In the genomic region with DNA sequence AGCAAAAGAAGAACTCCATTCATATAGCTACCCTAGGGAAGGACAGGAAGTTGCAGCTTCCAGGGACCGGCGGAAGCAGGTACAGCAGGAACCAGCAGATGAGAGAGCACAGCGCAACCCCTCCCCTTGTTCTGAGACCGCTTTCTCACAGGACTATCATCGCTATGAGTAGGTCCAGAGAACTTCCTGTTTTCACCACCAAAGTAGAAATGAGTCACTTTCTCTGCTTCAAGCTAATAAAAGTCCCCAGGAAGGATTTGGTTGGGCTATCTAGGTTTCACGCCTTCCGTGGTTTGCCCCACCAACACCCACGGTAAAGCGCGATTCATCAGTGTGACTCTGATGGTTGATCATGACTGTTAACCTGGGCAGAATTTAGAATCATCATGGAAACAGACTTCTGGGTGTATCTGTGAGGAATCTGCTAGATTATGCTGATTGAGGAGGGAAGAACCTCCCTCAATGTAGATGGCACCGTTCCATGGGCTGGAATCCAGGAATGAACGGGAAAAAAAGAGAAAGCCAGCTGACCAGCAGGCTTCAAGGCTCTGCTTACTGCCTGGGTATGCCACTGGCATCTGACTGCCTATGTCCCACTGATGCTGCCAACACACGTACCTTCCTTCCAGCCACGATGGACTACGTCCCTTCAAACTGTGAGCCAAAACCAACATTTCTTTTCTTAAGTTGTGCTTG, we compare ENCODE assay signal across 12 mouse cellular contexts. TPM values are rescaled to one million over a fixed set of nuclear protein-coding genes. Genes with fewer than 3 reads are reported as not detected.
DNase-seq lines count a peak whose midpoint lies in the region; ATAC-seq and TF ChIP-seq lines count a peak whose summit lies in the region.
"Had no signal": no experiment of that assay in that cellular context is flagged by ENCODE, and none has a peak within 500 bp of the region (broad histone marks: within the 10 kb centered on the region; RNA-seq: fewer than 3 reads in every experiment).

No protein-coding gene starts in this region.

- H3K4me3 ChIP-seq in lung, adult 2 months (replicated peaks; ENCODE audit: extremely low read depth, low read depth, low read length), result no peak overlapping the region
- H3K4me3 ChIP-seq: hindbrain, embryonic 13.5 days had no signal

- H3K4me1 ChIP-seq in lung, adult 2 months (ENCODE audit: control insufficient read depth, insufficient read depth, low read length), result no peaks in the 10 kb centered on the region
- H3K4me1 ChIP-seq: hindbrain, embryonic 13.5 days had no signal

- TF ChIP-seq POLR2A in lung, adult 2 months (IDR thresholded peaks at IDR 0.05; ENCODE audit: borderline replicate concordance, extremely low read depth, low read depth, low read length), result no peak

- 78% methylated on average over 15 of the region's 15 CpGs for WGBS in lung, adult 2 months

- TF ChIP-seq CTCF in lung, adult 2 months (IDR thresholded peaks at IDR 0.05; ENCODE audit: insufficient read depth, low read length), result no peak

- DNase-seq in lung, adult 18-20 months, result peak; percentile 23 to 32
- no peak for DNase-seq in lung, adult 2 months
- DNase-seq in CD8-positive naive resting alpha-beta T cell, adult 2 months (ENCODE audit: low read depth in 2 of 2, low spot score in 2 of 2), result peak; percentile 10 to 30
- peak; percentile 64 for DNase-seq in naive thymus-derived CD4-positive, alpha-beta T cell, adult 2 months (ENCODE audit: low read depth)
- DNase-seq in kidney, adult 8-10 months, result no peak
- no peak for DNase-seq in left cerebral cortex, adult 18-20 months (ENCODE audit: low spot score in 2 of 2)
- no peak for DNase-seq in right cerebral cortex, adult 18-20 months
- DNase-seq: cerebellum, adult 2 months; kidney, postnatal 36 days had no signal

- ATAC-seq in granulocyte monocyte progenitor cell, adult 5-6 weeks (replicated peaks; ENCODE audit: poor library complexity, severe bottlenecking), result peak; percentile 98
- ATAC-seq: midbrain, embryonic 16.5 days had no signal

RNA-seq across cellular contexts. Expression of a gene that starts 49.2 kb away (rescaled TPM):
- 6.4 and 11.9 TPM in 2 replicates for polyA plus RNA-seq in lung, adult 2 months (2012; rRNA removed)
- total RNA-seq in granulocyte monocyte progenitor cell, adult 5-6 weeks (2014; fragmentation: Nextera tagmentation), result 4.8 and 7.6 TPM in 2 replicates
- 4.3 and 4.8 TPM in 2 replicates for total RNA-seq in granulocyte monocyte progenitor cell, adult 5-6 weeks (2017)
- total RNA-seq in left cerebral cortex, adult 18-20 months (2021), result under 1 TPM; 0.28 to 0.37 TPM

Comparison
In these comparisons a context has a peak if more than half of its experiments do, and no peak if none do; other contexts are left out.
1. DNase-seq: peak in lung, adult 18-20 months (2 of 2), CD8-positive naive resting alpha-beta T cell, adult 2 months (2 of 2) and naive thymus-derived CD4-positive, alpha-beta T cell, adult 2 months (single experiment); none in lung, adult 2 months (single experiment), kidney, adult 8-10 months (0 of 2), left cerebral cortex, adult 18-20 months (0 of 2) and right cerebral cortex, adult 18-20 months (single experiment).